Mouse (Mus musculus) spleen, postnatal 14 days (tissue): Measurements from ENCODE around the gene Dapl1.

ENCODE experiments used
- DNase-seq, 2 experiments: peaks; one replicate each; pipeline ENCODE4 v3.0.0; 2021 to 2022; ENCODE audit warnings: low spot score in 2 of 2

The Dapl1 gene

GRCm38 (mm10) chr2:59533971-59534748 is 49.7 kb downstream of the Dapl1 start:
- DNase-seq = no peak

- no peak for DNase-seq
These were observed 52.5 kb downstream of the Dapl1 start for GRCm38 (mm10) chr2:59536958-59537357.

GRCm38 (mm10) chr2:59538031-59538430 is 53.6 kb downstream of the Dapl1 start:
- no peak for DNase-seq

GRCm38 (mm10) chr2:59539796-59540195 is 55.3 kb downstream of the Dapl1 start:
- no peak for DNase-seq

GRCm38 (mm10) chr2:59541121-59541887 is 56.9 kb downstream of the Dapl1 start:
- peak; percentile 26 to 63 for DNase-seq

- no peak for DNase-seq
These were observed 59.2 kb downstream of the Dapl1 start for GRCm38 (mm10) chr2:59543543-59544065.

GRCm38 (mm10) chr2:59544237-59544909 is 59.9 kb downstream of the Dapl1 start:
- no peak for DNase-seq

- DNase-seq = no peak
These were observed 60.5 kb downstream of the Dapl1 start for GRCm38 (mm10) chr2:59545001-59545400.

GRCm38 (mm10) chr2:59547369-59548099 is 63.1 kb downstream of the Dapl1 start:
- no peak for DNase-seq

- no peak for DNase-seq
These were observed 68.3 kb downstream of the Dapl1 start for GRCm38 (mm10) chr2:59552784-59553183.

GRCm38 (mm10) chr2:59554373-59554940 is 70.0 kb downstream of the Dapl1 start:
- DNase-seq = no peak
